Mouse (Mus musculus) liver, embryonic 16.5 days (tissue): ENCODE measurements around the gene Gm45716. TPM values are rescaled to one million over a fixed set of nuclear protein-coding genes. Genes with fewer than 3 reads are reported as not detected.

Experiments used
- ATAC-seq: fragments of 200-750 bp; cut with Nextera tagmentation; 2 replicates; pipeline ENCODE4 v1.8.0; 2017; ENCODE audit warnings: low read depth, mild to moderate bottlenecking, moderate number of reproducible peaks, moderate library complexity
- H3K27ac ChIP-seq: fragments of 300-500 bp; sonication (generic); 2 replicates; pipeline ENCODE4 v1.5.1; 2014; ENCODE audit warnings: mild to moderate bottlenecking, low read length
- H3K27me3 ChIP-seq: fragments of 300-500 bp; sonication (generic); 2 replicates; pipeline ENCODE4 v1.6.1; 2014; ENCODE audit warnings: low read depth, low read length, mixed read lengths; ENCODE audit not compliant: control insufficient read depth, insufficient read depth
- H3K36me3 ChIP-seq: fragments of 300-500 bp; sonication (generic); 2 replicates; pipeline ENCODE4 v1.6.1; 2014; ENCODE audit warnings: mild to moderate bottlenecking; ENCODE audit not compliant: control insufficient read depth, insufficient read depth
- H3K4me1 ChIP-seq: fragments of 300-500 bp; sonication (generic); 2 replicates; pipeline ENCODE4 v1.6.1; 2014; ENCODE audit warnings: low read depth, low read length, mixed read lengths; ENCODE audit not compliant: control insufficient read depth
- H3K4me2 ChIP-seq: fragments of 300-500 bp; sonication (generic); 2 replicates; pipeline ENCODE4 v1.6.1; 2014; ENCODE audit warnings: low read depth, low read length, mixed read lengths
- H3K4me3 ChIP-seq: fragments of 300-500 bp; sonication (generic); 2 replicates; pipeline ENCODE4 v1.5.1; 2014; ENCODE audit warnings: low read depth, mild to moderate bottlenecking, low read length
- H3K9ac ChIP-seq: fragments of 300-500 bp; sonication (generic); 2 replicates; pipeline ENCODE4 v1.6.1; 2014; ENCODE audit warnings: low read depth, low read length
- H3K9me3 ChIP-seq: fragments of 300-500 bp; sonication (generic); replicated peaks from 2 replicates; pipeline ENCODE4 v1.6.1; 2016; ENCODE audit warnings: low read length; ENCODE audit not compliant: control insufficient read depth
- WGBS: fragments of 180-500 bp; shearing (Covaris S2); extraction: QIAGEN DNeasy Blood & Tissue Kit; methylation state at CpG from one replicate; pipeline ENCODE4 v1.1.7; 2014; ENCODE audit not compliant: insufficient replicate concordance; 5-methylcytosine and 5-hydroxymethylcytosine counted together
- polyA plus RNA-seq: library from polyadenylated mRNA; unstranded; fragments of >200 nt; fragmentation: Nextera tagmentation; extraction: Ambion mirVana; gene quantifications from 2 replicates; pipeline ENCODE4 v1.2.1, GENCODE M21; 2015

Gene Gm45716
- polyA plus RNA-seq, 1 experiment from 2014 or later = 3.8 TPM

DNA sequence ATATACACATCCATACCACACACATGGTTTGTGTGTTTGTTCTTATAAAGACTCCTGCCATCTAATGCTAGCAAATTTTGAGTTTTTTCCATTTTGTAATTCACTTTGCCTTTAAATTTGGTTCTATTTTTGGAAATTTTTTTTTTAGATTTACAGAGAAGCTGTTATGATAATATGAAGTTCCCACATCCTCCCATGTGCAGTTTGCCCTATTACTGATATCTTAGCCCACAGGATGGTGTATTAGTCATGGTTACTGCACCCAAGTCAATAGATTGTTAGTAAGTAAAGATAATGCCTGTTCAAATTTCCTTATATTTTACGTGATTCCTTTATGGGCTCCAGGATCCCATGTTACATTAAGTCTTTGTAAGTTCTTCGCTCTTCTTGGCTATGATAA is 107.1 kb downstream of the Gm45716 start:
- no peaks in the 10 kb centered on the region for H3K36me3 ChIP-seq
- H3K27me3 ChIP-seq = no peaks in the 10 kb centered on the region
- no peak overlapping the region for H3K9ac ChIP-seq
- H3K4me1 ChIP-seq = no peaks in the 10 kb centered on the region
- H3K9me3 ChIP-seq = no peaks in the 10 kb centered on the region
- no peak overlapping the region for H3K27ac ChIP-seq
- H3K4me2 ChIP-seq = no peak overlapping the region
- ATAC-seq = no peak
- WGBS = 67% methylated on average over 2 of the region's 2 CpGs
- H3K4me3 ChIP-seq = no peak overlapping the region

Other genes with a start within 250 kb of the Gm45716 start
- gene Pctp, start 184.8 kb upstream of the Gm45716 start, polyA plus RNA-seq = 15.2 and 17.5 TPM in 2 replicates
- gene Tmem100, start 157.3 kb upstream of the Gm45716 start, polyA plus RNA-seq = 0.45 and 0.55 TPM in 2 replicates
- 11.5 and 12.2 TPM in 2 replicates for gene Mmd, start 61.8 kb downstream of the Gm45716 start, polyA plus RNA-seq
- 6.0 and 7.1 TPM in 2 replicates for gene Hlf, start 203.2 kb downstream of the Gm45716 start, polyA plus RNA-seq